ENCODE assay signal across 19 mouse cellular contexts in the genomic region with DNA sequence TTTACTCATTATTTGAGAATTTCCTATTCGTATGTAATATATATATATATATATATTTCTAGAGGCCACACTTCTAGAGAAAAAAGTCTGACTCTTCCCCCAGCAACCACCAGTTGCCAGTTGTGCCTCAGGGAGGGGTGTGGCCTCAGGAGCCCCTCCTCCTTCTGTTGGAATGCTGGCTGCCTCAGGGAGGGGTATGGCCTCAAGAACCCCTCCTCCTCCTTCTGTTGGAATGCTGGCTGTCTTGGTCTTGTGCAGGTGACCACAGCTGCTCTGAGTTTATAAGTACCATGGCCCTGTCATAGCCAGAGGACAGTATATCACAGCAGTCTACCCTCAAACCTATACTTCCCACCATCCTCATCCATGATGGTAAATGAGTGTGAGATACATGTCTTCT. TPM values are rescaled to one million over a fixed set of nuclear protein-coding genes. Genes with fewer than 3 reads are reported as not detected.
DNase-seq lines count a peak whose midpoint lies in the region; ATAC-seq and TF ChIP-seq lines count a peak whose summit lies in the region.
"Had no signal": no experiment of that assay in that cellular context is flagged by ENCODE, and none has a peak within 500 bp of the region (broad histone marks: within the 10 kb centered on the region; RNA-seq: fewer than 3 reads in every experiment).

No protein-coding gene starts in this region.

- no peak overlapping the region for H3K27ac ChIP-seq in embryonic facial prominence, embryonic 10.5 days (replicated peaks)
- H3K27ac ChIP-seq in forebrain, postnatal 0 days (ENCODE audit: low read depth, low read length) = no peak overlapping the region
- H3K27ac ChIP-seq: forebrain, embryonic 10.5 days; hindbrain, embryonic 15.5 days; midbrain, embryonic 13.5 days had no signal

- WGBS in embryonic facial prominence, embryonic 10.5 days = 90% methylated on average over 1 of the region's 1 CpGs
- 89% methylated on average over 1 of the region's 1 CpGs for WGBS in forebrain, postnatal 0 days

- H3K9me3 ChIP-seq in embryonic facial prominence, embryonic 10.5 days = no peaks in the 10 kb centered on the region
- H3K9me3 ChIP-seq in forebrain, postnatal 0 days (ENCODE audit: low read length) = no peaks in the 10 kb centered on the region
- H3K9me3 ChIP-seq: forebrain, embryonic 10.5 days; hindbrain, embryonic 15.5 days; midbrain, embryonic 13.5 days had no signal

- peak; percentile 11 for DNase-seq in embryo, embryonic 10 days (ENCODE audit: low spot score)
- DNase-seq in embryo, embryonic 11 days = no peak
- peak; percentile 8 for DNase-seq in kidney, postnatal 14 days
- no peak for DNase-seq in kidney, adult 8-10 months
- peak; percentile 14 for DNase-seq in lung, postnatal 10 days
- DNase-seq in lung, adult 18-20 months = no peak
- peak; percentile 13 for DNase-seq in embryonic facial prominence, embryonic 10.5 days (ENCODE audit: low spot score)
- DNase-seq in forebrain, postnatal 0 days = no peak
- DNase-seq: adrenal gland, postnatal 10 days; cerebellum, adult 8-10 months; cerebellum, postnatal 36 days; gastrocnemius, postnatal 14 days; left cerebral cortex, postnatal 4 days had no signal

- ATAC-seq in forebrain, postnatal 0 days = no peak
- ATAC-seq: CD4-positive, CD25-positive, alpha-beta regulatory T cell, adult 4 months; forebrain, embryonic 16.5 days; midbrain, embryonic 13.5 days had no signal

- no peaks in the 10 kb centered on the region for H3K4me1 ChIP-seq in embryonic facial prominence, embryonic 10.5 days
- no peaks in the 10 kb centered on the region for H3K4me1 ChIP-seq in forebrain, postnatal 0 days (ENCODE audit: insufficient read depth)
- H3K4me1 ChIP-seq: forebrain, embryonic 10.5 days; hindbrain, embryonic 15.5 days; midbrain, embryonic 13.5 days had no signal

- H3K36me3 ChIP-seq in embryonic facial prominence, embryonic 10.5 days (replicated peaks) = peaks cover 27% of the 10 kb centered on the region
- H3K36me3 ChIP-seq in forebrain, postnatal 0 days (ENCODE audit: insufficient read depth) = peaks cover 12% of the 10 kb centered on the region
- H3K36me3 ChIP-seq: hindbrain, embryonic 15.5 days had no signal

- no peaks in the 10 kb centered on the region for H3K27me3 ChIP-seq in embryonic facial prominence, embryonic 10.5 days (replicated peaks; ENCODE audit: low read depth, poor library complexity, severe bottlenecking)
- H3K27me3 ChIP-seq in forebrain, postnatal 0 days (ENCODE audit: insufficient read depth, low read length) = no peaks in the 10 kb centered on the region
- H3K27me3 ChIP-seq: hindbrain, embryonic 15.5 days; midbrain, embryonic 13.5 days had no signal

- no peak overlapping the region for H3K4me3 ChIP-seq in embryonic facial prominence, embryonic 10.5 days
- no peak overlapping the region for H3K4me3 ChIP-seq in forebrain, postnatal 0 days (ENCODE audit: low read depth, low read length)
- H3K4me3 ChIP-seq: forebrain, embryonic 10.5 days; hindbrain, embryonic 15.5 days; midbrain, embryonic 13.5 days had no signal

- TF ChIP-seq CTCF in forebrain, postnatal 0 days (IDR thresholded peaks at IDR 0.05; ENCODE audit: low read depth) = no peak

- no peak overlapping the region for H3K9ac ChIP-seq in forebrain, postnatal 0 days
- H3K9ac ChIP-seq: hindbrain, embryonic 15.5 days; midbrain, embryonic 13.5 days had no signal

- no peak overlapping the region for H3K4me2 ChIP-seq in forebrain, postnatal 0 days (ENCODE audit: low read depth)
- H3K4me2 ChIP-seq: heart, embryonic 11.5 days; hindbrain, embryonic 15.5 days; midbrain, embryonic 13.5 days had no signal

RNA-seq across cellular contexts. Expression of gene Gab2, which starts 38.4 kb away (rescaled TPM):
- 6.7 and 7.0 TPM in 2 replicates for polyA plus RNA-seq in embryonic facial prominence, embryonic 10.5 days (2016; fragmentation: Nextera tagmentation; extraction: Ambion mirVana)
- 24.1 and 27.0 TPM in 2 replicates for total RNA-seq in forebrain, postnatal 0 days (2014; rRNA removed)
- polyA plus RNA-seq in forebrain, postnatal 0 days (2015; fragmentation: Nextera tagmentation; extraction: Ambion mirVana) = 11.4 and 14.0 TPM in 2 replicates
- polyA plus RNA-seq: CD4-positive, CD25-positive, alpha-beta regulatory T cell, adult 4 months had no signal

Comparison
In these comparisons a context has a peak if more than half of its experiments do, and no peak if none do; other contexts are left out.
1. DNase-seq: peak in embryo, embryonic 10 days (single experiment), kidney, postnatal 14 days (single experiment), lung, postnatal 10 days (single experiment) and embryonic facial prominence, embryonic 10.5 days (single experiment); none in embryo, embryonic 11 days (single experiment), kidney, adult 8-10 months (0 of 2), lung, adult 18-20 months (0 of 2) and forebrain, postnatal 0 days (single experiment).